Mouse (Mus musculus): ENCODE data around the gene Gfy.

GRCm38 (mm10) chr7:45150321-45150720 lies 29.0 kb downstream of the Gfy start:
- no peak for TF ChIP-seq EP300 (IDR thresholded peaks at IDR 0.05; ENCODE audit: low read depth)
- no peak for TF ChIP-seq CTCF (IDR thresholded peaks at IDR 0.05; ENCODE audit: low read depth)

Measured in heart, postnatal 0 days (tissue).